Mouse (Mus musculus) spleen, adult 2 months (tissue): ENCODE measurements at regions not wholly inside any gene's neighbourhood (a gene's known extent, or its start where the extent isn't known, plus 50 kb on each side); places are given as distances from the start of the nearest gene placed in this dataset.

Experiments
- CTCF ChIP-seq: fragments of 200-500 bp; IDR thresholded peaks from 2 replicates; pipeline ENCODE4 v1.5.1; 2011; ENCODE audit warnings: mild to moderate bottlenecking, inconsistent platforms; ENCODE audit not compliant: insufficient read depth, insufficient read length, insufficient replicate concordance; ENCODE audit errors: extremely low read depth
- POLR2A ChIP-seq: fragments of 200-500 bp; IDR thresholded peaks from 2 replicates; pipeline ENCODE4 v1.6.1; 2011; ENCODE audit warnings: low read depth, low read length, inconsistent platforms

GRCm38 (mm10) chr9:117922992-117923391 is 117.3 kb upstream of the Azi2 start:
- TF ChIP-seq CTCF (no peak), POLR2A (no peak)
